In the genomic region with DNA sequence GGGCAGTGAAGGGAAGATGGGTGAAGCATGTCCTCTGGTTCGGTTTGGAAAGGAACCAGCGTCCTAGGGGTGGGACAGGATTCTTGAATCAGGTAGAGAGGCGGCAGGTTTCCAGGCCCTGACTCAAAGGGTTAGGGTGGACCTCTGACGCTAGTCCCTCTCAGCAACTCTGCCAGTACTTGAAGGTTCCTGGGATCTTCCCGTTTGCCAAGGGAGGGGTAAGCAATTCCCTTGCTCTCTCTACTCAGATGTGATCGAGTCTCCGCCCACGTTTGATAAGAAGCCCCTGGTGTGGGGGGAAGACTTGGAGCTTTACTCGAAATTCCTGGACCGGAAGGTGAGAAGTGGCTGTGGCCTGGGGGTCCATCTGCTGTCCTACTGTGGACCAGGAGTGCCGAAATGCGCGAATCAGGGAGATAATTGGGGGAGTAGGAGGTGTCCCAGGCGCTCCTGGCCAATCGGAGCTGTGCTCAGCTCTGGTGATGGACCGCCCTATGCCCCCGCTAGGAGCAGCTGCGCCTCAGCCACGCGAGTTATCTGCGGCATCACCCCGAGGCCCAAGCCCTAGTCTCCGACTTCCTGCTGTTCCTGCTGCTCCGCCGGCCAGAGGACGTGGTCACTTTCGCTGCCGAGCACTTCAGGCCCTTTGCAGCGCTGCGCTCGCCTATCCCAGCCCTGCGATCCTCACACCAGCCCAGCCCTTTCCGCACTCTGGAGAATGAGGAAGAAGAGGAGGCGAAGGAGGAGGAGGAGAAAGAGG, we compare ENCODE assay signal across 8 mouse cellular contexts. TPM values are rescaled to one million over a fixed set of nuclear protein-coding genes. Genes with fewer than 3 reads are reported as not detected.
DNase-seq lines count a peak whose midpoint lies in the region; ATAC-seq and TF ChIP-seq lines count a peak whose summit lies in the region.
"Had no signal": no experiment of that assay in that cellular context is flagged by ENCODE, and none has a peak within 500 bp of the region (broad histone marks: within the 10 kb centered on the region; RNA-seq: fewer than 3 reads in every experiment).

No protein-coding gene starts in this region.

- H3K4me1 ChIP-seq in ES-E14 (ENCODE audit: control insufficient read depth in 2 of 2, insufficient read depth in 2 of 2, low read length in 2 of 2, poor library complexity in 1 of 2): peaks cover 3 to 7% of the 10 kb centered on the region in 2 experiments; a peak in 2 of 4 replicates
- H3K4me1 ChIP-seq in erythroblast, embryonic 14.5 days (ENCODE audit: control insufficient read depth): peaks cover 16% of the 10 kb centered on the region
- H3K4me1 ChIP-seq in heart, postnatal 0 days (ENCODE audit: control insufficient read depth, insufficient read depth): no peaks in the 10 kb centered on the region
- H3K4me1 ChIP-seq in megakaryocyte, embryonic 14.5 days: peaks cover 60% of the 10 kb centered on the region
- no peaks in the 10 kb centered on the region for H3K4me1 ChIP-seq in stomach, embryonic 14.5 days (ENCODE audit: control insufficient read depth, insufficient read depth, low read length)

- H3K9me3 ChIP-seq in ES-E14 (ENCODE audit: control insufficient read depth, insufficient read depth, low read depth, low read length): no peaks in the 10 kb centered on the region
- no peaks in the 10 kb centered on the region for H3K9me3 ChIP-seq in erythroblast, embryonic 14.5 days (ENCODE audit: control insufficient read depth, low read length)
- no peaks in the 10 kb centered on the region for H3K9me3 ChIP-seq in heart, postnatal 0 days (replicated peaks; ENCODE audit: control insufficient read depth, low read length)
- no peaks in the 10 kb centered on the region for H3K9me3 ChIP-seq in megakaryocyte, embryonic 14.5 days
- no peaks in the 10 kb centered on the region for H3K9me3 ChIP-seq in stomach, embryonic 14.5 days (ENCODE audit: control insufficient read depth, low read depth, low read length)

- 0 out of 2 replicates have a peak overlapping the region, but pooled peaks have one; percentile 22 for H3K9ac ChIP-seq in ES-E14 (ENCODE audit: insufficient read depth, low read depth, low read length, poor library complexity, severe bottlenecking)
- H3K9ac ChIP-seq in heart, postnatal 0 days (replicated peaks; ENCODE audit: low read depth, low read length): no peak overlapping the region; the same call in 1 of the 2 replicates
- no peak overlapping the region for H3K9ac ChIP-seq in stomach, embryonic 14.5 days (replicated peaks; ENCODE audit: low read depth, low read length)

- peak overlapping the region; percentile 40 to 50 for H3K4me3 ChIP-seq in ES-E14 (ENCODE audit: insufficient read depth in 1 of 2, low read depth in 1 of 2, low read length in 2 of 2, poor library complexity in 1 of 2, severe bottlenecking in 1 of 2)
- peak overlapping the region; percentile 53 for H3K4me3 ChIP-seq in erythroblast, embryonic 14.5 days (replicated peaks)
- H3K4me3 ChIP-seq in heart, postnatal 0 days (ENCODE audit: low read depth, low read length): peak overlapping the region; percentile 38
- peak overlapping the region; percentile 86 for H3K4me3 ChIP-seq in megakaryocyte, embryonic 14.5 days (replicated peaks)
- H3K4me3 ChIP-seq in stomach, embryonic 14.5 days (ENCODE audit: low read depth, low read length): peak overlapping the region; percentile 23; the same call in 1 of the 2 replicates

- WGBS in heart, postnatal 0 days: 5% methylated on average over 34 of the region's 34 CpGs
- 9% methylated on average over 34 of the region's 34 CpGs for WGBS in stomach, embryonic 14.5 days

- H3K27ac ChIP-seq in ES-E14 (ENCODE audit: insufficient read depth, low read depth, low read length, poor library complexity, severe bottlenecking): no peak overlapping the region
- peak overlapping the region; percentile 9; the same call in 1 of the 2 replicates for H3K27ac ChIP-seq in heart, postnatal 0 days (ENCODE audit: low read depth)
- no peak overlapping the region for H3K27ac ChIP-seq in stomach, embryonic 14.5 days (ENCODE audit: low read length)

- TF ChIP-seq EP300 in heart, postnatal 0 days (IDR thresholded peaks at IDR 0.05; ENCODE audit: low read depth): no peak

- peaks cover 11% of the 10 kb centered on the region for H3K27me3 ChIP-seq in erythroblast, embryonic 14.5 days (ENCODE audit: control insufficient read depth)
- H3K27me3 ChIP-seq in heart, postnatal 0 days (ENCODE audit: control insufficient read depth, insufficient read depth, low read length): no peaks in the 10 kb centered on the region
- H3K27me3 ChIP-seq in megakaryocyte, embryonic 14.5 days (replicated peaks): peaks cover 52% of the 10 kb centered on the region
- H3K27me3 ChIP-seq in stomach, embryonic 14.5 days (ENCODE audit: control insufficient read depth, insufficient read depth, low read length): no peaks in the 10 kb centered on the region

- peak overlapping the region; percentile 70 for H3K4me2 ChIP-seq in heart, postnatal 0 days (ENCODE audit: low read depth, low read length)
- peak overlapping the region; percentile 55 for H3K4me2 ChIP-seq in stomach, embryonic 14.5 days (replicated peaks; ENCODE audit: low read depth, low read length)

- ATAC-seq in heart, postnatal 0 days (ENCODE audit: insufficient read depth, low read depth): peak; percentile 86
- ATAC-seq in stomach, embryonic 14.5 days (ENCODE audit: insufficient number of reproducible peaks, insufficient read depth, low FRiP score, low read depth): peak; percentile 81

- in situ Hi-C loops in ES-E14 (cut with MboI; ENCODE audit: low sequenced_read_pairs in 2 of 2, unreplicated experiment in 2 of 2): loop anchor here in 1 of 2 experiments (10.0 kb wide), 1 partner anchor 163 kb away; no protein-coding TSS in a partner anchor

- DNase-seq in ES-E14 (ENCODE audit: low read depth, low spot score): no peak
- peak; percentile 53 for DNase-seq in R1 (ENCODE audit: low read depth, low spot score)
- peak; percentile 53 for DNase-seq in heart, postnatal 0 days (ENCODE audit: low spot score)
- DNase-seq in kidney, postnatal 4 days: peak; percentile 68 to 81

- TF ChIP-seq CTCF in heart, postnatal 0 days (IDR thresholded peaks at IDR 0.05; ENCODE audit: low read depth): no peak

- no peaks in the 10 kb centered on the region for H3K36me3 ChIP-seq in ES-E14 (ENCODE audit: control insufficient read depth, insufficient read depth, low read length, poor library complexity, severe bottlenecking)
- no peaks in the 10 kb centered on the region for H3K36me3 ChIP-seq in erythroblast, embryonic 14.5 days (ENCODE audit: control insufficient read depth)
- no peaks in the 10 kb centered on the region for H3K36me3 ChIP-seq in heart, postnatal 0 days (replicated peaks; ENCODE audit: control insufficient read depth, insufficient read depth, low read length)
- H3K36me3 ChIP-seq in megakaryocyte, embryonic 14.5 days (replicated peaks; ENCODE audit: low read length): no peaks in the 10 kb centered on the region
- H3K36me3 ChIP-seq in stomach, embryonic 14.5 days (ENCODE audit: control insufficient read depth, insufficient read depth, low read length): no peaks in the 10 kb centered on the region

TF ChIP-seq in ES-E14, 5 proteins besides CTCF, POLR2A, EP300 and RAD21:
- no peak for TF ChIP-seq CHD2 (IDR thresholded peaks at IDR 0.05; ENCODE audit: low read depth, low read length)
- no peak for TF ChIP-seq ZC3H11A (IDR thresholded peaks at IDR 0.05; ENCODE audit: borderline replicate concordance, low read depth, low read length)

RNA-seq across cellular contexts. Expression of gene Catip, which starts 6.2 kb away (rescaled TPM):
- 7.3 and 9.1 TPM in 2 replicates for total RNA-seq in ES-E14 (2012; rRNA removed)
- polyA plus RNA-seq in erythroblast, embryonic 14.5 days (2012): not detected in 2 replicates
- 0.12 TPM in 1 of 2 replicates, not detected in the other for total RNA-seq in heart, postnatal 0 days (2014; rRNA removed; ENCODE audit: low replicate concordance)
- polyA plus RNA-seq in heart, postnatal 0 days (2015; fragmentation: Nextera tagmentation; extraction: Ambion mirVana): 0.51 and 0.61 TPM in 2 replicates
- polyA plus RNA-seq in megakaryocyte, embryonic 14.5 days (2012; ENCODE audit: insufficient read depth, low replicate concordance): 0.59 TPM in 1 of 2 replicates, not detected in the other
- polyA plus RNA-seq in stomach, embryonic 14.5 days (2014; fragmentation: Nextera tagmentation; extraction: Ambion mirVana): 0.69 and 0.81 TPM in 2 replicates

RNA-seq across cellular contexts. Expression of gene Slc11a1, which starts 6.9 kb away (rescaled TPM):
- total RNA-seq in ES-E14 (2012; rRNA removed): 19.9 and 44.4 TPM in 2 replicates
- 0.93 and 1.4 TPM in 2 replicates for polyA plus RNA-seq in erythroblast, embryonic 14.5 days (2012)
- total RNA-seq in heart, postnatal 0 days (2014; rRNA removed; ENCODE audit: low replicate concordance): 2.0 and 2.5 TPM in 2 replicates
- 1.6 and 1.8 TPM in 2 replicates for polyA plus RNA-seq in heart, postnatal 0 days (2015; fragmentation: Nextera tagmentation; extraction: Ambion mirVana)
- polyA plus RNA-seq in megakaryocyte, embryonic 14.5 days (2012; ENCODE audit: insufficient read depth, low replicate concordance): 6.3 and 57.9 TPM in 2 replicates
- 5.3 and 6.1 TPM in 2 replicates for polyA plus RNA-seq in stomach, embryonic 14.5 days (2014; fragmentation: Nextera tagmentation; extraction: Ambion mirVana)

RNA-seq across cellular contexts. Expression of gene Ctdsp1, which starts 23.2 kb away (rescaled TPM):
- 17.3 and 17.9 TPM in 2 replicates for total RNA-seq in ES-E14 (2012; rRNA removed)
- polyA plus RNA-seq in erythroblast, embryonic 14.5 days (2012): 33.4 and 34.3 TPM in 2 replicates
- total RNA-seq in heart, postnatal 0 days (2014; rRNA removed; ENCODE audit: low replicate concordance): 82.6 and 106 TPM in 2 replicates
- polyA plus RNA-seq in heart, postnatal 0 days (2015; fragmentation: Nextera tagmentation; extraction: Ambion mirVana): 38.0 and 38.4 TPM in 2 replicates
- 33.8 and 117 TPM in 2 replicates for polyA plus RNA-seq in megakaryocyte, embryonic 14.5 days (2012; ENCODE audit: insufficient read depth, low replicate concordance)
- 88.0 and 90.7 TPM in 2 replicates for polyA plus RNA-seq in stomach, embryonic 14.5 days (2014; fragmentation: Nextera tagmentation; extraction: Ambion mirVana)

RNA-seq across cellular contexts. Expression of gene Vil1, which starts 41.1 kb away (rescaled TPM):
- 1.2 and 1.4 TPM in 2 replicates for total RNA-seq in ES-E14 (2012; rRNA removed)
- polyA plus RNA-seq in erythroblast, embryonic 14.5 days (2012): not detected in 2 replicates
- total RNA-seq in heart, postnatal 0 days (2014; rRNA removed; ENCODE audit: low replicate concordance): not detected in 2 replicates
- 0.16 and 0.36 TPM in 2 replicates for polyA plus RNA-seq in heart, postnatal 0 days (2015; fragmentation: Nextera tagmentation; extraction: Ambion mirVana)
- polyA plus RNA-seq in megakaryocyte, embryonic 14.5 days (2012; ENCODE audit: insufficient read depth, low replicate concordance): not detected in 2 replicates
- 5.9 and 7.7 TPM in 2 replicates for polyA plus RNA-seq in stomach, embryonic 14.5 days (2014; fragmentation: Nextera tagmentation; extraction: Ambion mirVana)
- total RNA-seq: gastrocnemius, adult 8-10 months had no signal

Comparison
In these comparisons a context has a peak if more than half of its experiments do, and no peak if none do; other contexts are left out.
1. H3K4me3 ChIP-seq: peak in every context shown above with its lines; median percentile 86 in megakaryocyte, embryonic 14.5 days; 53 in erythroblast, embryonic 14.5 days; 45 in ES-E14; 38 in heart, postnatal 0 days; 23 in stomach, embryonic 14.5 days.